Mouse (Mus musculus) kidney, embryonic 16.5 days (tissue): Measurements from ENCODE around the gene Usp15. TPM values are rescaled to one million over a fixed set of nuclear protein-coding genes. Genes with fewer than 3 reads are reported as not detected.
A peak's percentile ranks its signal among the peaks of the same experiment; 100 is the strongest.
"Not testable (repeated sequence)": the region's sequence is repeated elsewhere in the genome, so short reads cannot be mapped to it uniquely, and the experiment has no call there.

Source experiments
- ATAC-seq: fragments of 200-750 bp; cut with Nextera tagmentation; 2 replicates; pipeline ENCODE4 v1.8.0; 2017; ENCODE audit warnings: moderate TSS enrichment; ENCODE audit not compliant: low FRiP score, low TSS enrichment
- H3K27ac ChIP-seq: fragments of 300-500 bp; sonication (generic); 2 replicates; pipeline ENCODE4 v1.5.1; 2014; ENCODE audit warnings: low read length
- H3K27me3 ChIP-seq: fragments of 300-500 bp; sonication (generic); 2 replicates; pipeline ENCODE4 v1.6.1; 2014; ENCODE audit warnings: low read length, control low read depth, mixed read lengths; ENCODE audit not compliant: insufficient read depth
- H3K36me3 ChIP-seq: fragments of 300-500 bp; sonication (generic); 2 replicates; pipeline ENCODE4 v1.6.1; 2014; ENCODE audit warnings: low read length, control low read depth, mixed read lengths; ENCODE audit not compliant: insufficient read depth
- H3K4me1 ChIP-seq: fragments of 300-500 bp; sonication (generic); 2 replicates; pipeline ENCODE4 v1.6.1; 2014; ENCODE audit warnings: low read length, control low read depth, mixed read lengths; ENCODE audit not compliant: insufficient read depth
- H3K4me2 ChIP-seq: fragments of 300-500 bp; sonication (generic); replicated peaks from 2 replicates; pipeline ENCODE4 v1.6.1; 2014; ENCODE audit warnings: low read depth, low read length
- H3K4me3 ChIP-seq: fragments of 300-500 bp; sonication (generic); 2 replicates; pipeline ENCODE4 v1.5.1; 2014; ENCODE audit warnings: mild to moderate bottlenecking, low read length
- H3K9ac ChIP-seq: fragments of 300-500 bp; sonication (generic); replicated peaks from 2 replicates; pipeline ENCODE4 v1.6.1; 2014; ENCODE audit warnings: low read length
- H3K9me3 ChIP-seq: fragments of 300-500 bp; sonication (generic); 2 replicates; pipeline ENCODE4 v1.6.1; 2016; ENCODE audit warnings: low read length, control low read depth
- WGBS: fragments of 180-500 bp; shearing (Covaris S2); extraction: QIAGEN DNeasy Blood & Tissue Kit; methylation state at CpG from one replicate; pipeline ENCODE4 v1.1.7; 2014; 5-methylcytosine and 5-hydroxymethylcytosine counted together
- polyA plus RNA-seq: library from polyadenylated mRNA; unstranded; fragments of >200 nt; fragmentation: Nextera tagmentation; extraction: Ambion mirVana; gene quantifications from 2 replicates; pipeline ENCODE4 v1.2.1, GENCODE M21; 2015

Gene Usp15
- polyA plus RNA-seq: 72.4 and 76.0 TPM in 2 replicates

- peak; percentile 93 for ATAC-seq
- under 1% methylated on average over 65 of the region's 66 CpGs for WGBS
- H3K9ac ChIP-seq: peak within 1 kb of the TSS; percentile 91
- no peaks in the 10 kb centered on the region for H3K36me3 ChIP-seq
- H3K4me1 ChIP-seq: peaks cover 17% of the 10 kb centered on the region
- no peaks in the 10 kb centered on the region for H3K9me3 ChIP-seq
- H3K4me3 ChIP-seq: peak within 1 kb of the TSS; percentile 95
- no peaks in the 10 kb centered on the region for H3K27me3 ChIP-seq
- H3K4me2 ChIP-seq: peak within 1 kb of the TSS; percentile 74
- peak within 1 kb of the TSS; percentile 93 for H3K27ac ChIP-seq
Observed at GRCm38 (mm10) chr10:123196835-123197559, at the start of gene Usp15. TSS of gene Usp15 (minus strand) at chr10:123196995.

- ATAC-seq: no peak
- Histone ChIP-seq H3K4me3 (no peak overlapping the region), H3K36me3 (no peaks in the 10 kb centered on the region), H3K27ac (no peak overlapping the region), H3K4me2 (no peak overlapping the region), H3K27me3 (no peaks in the 10 kb centered on the region), H3K9ac (no peak overlapping the region), H3K9me3 (no peaks in the 10 kb centered on the region; the same call in 1 of the 2 replicates), H3K4me1 (0 out of 2 replicates have a peak, but pooled peaks cover 4% of the 10 kb centered on the region)
- 88% methylated on average over 5 of the region's 5 CpGs for WGBS
Observed at GRCm38 (mm10) chr10:123229420-123229819, 32.6 kb upstream of the Usp15 start.

- 90% methylated on average over 5 of the region's 5 CpGs for WGBS
- H3K27ac ChIP-seq: no peak overlapping the region
- H3K4me3 ChIP-seq: no peak overlapping the region
- no peak overlapping the region for H3K4me2 ChIP-seq
- no peaks in the 10 kb centered on the region for H3K27me3 ChIP-seq
- H3K9ac ChIP-seq: no peak overlapping the region
- no peaks in the 10 kb centered on the region for H3K4me1 ChIP-seq
- H3K36me3 ChIP-seq: no peaks in the 10 kb centered on the region
- no peaks in the 10 kb centered on the region; the same call in 1 of the 2 replicates for H3K9me3 ChIP-seq
- ATAC-seq: no peak
Observed at GRCm38 (mm10) chr10:123222785-123223184, 26.0 kb upstream of the Usp15 start.

GRCm38 (mm10) chr10:123209517-123209916 lies 12.7 kb upstream of the Usp15 start:
- no peak overlapping the region for H3K4me2 ChIP-seq
- H3K36me3 ChIP-seq: no peaks in the 10 kb centered on the region
- ATAC-seq: no peak
- no peaks in the 10 kb centered on the region for H3K4me1 ChIP-seq
- no peak overlapping the region for H3K9ac ChIP-seq
- no peaks in the 10 kb centered on the region for H3K9me3 ChIP-seq
- no peak overlapping the region for H3K4me3 ChIP-seq
- H3K27me3 ChIP-seq: no peaks in the 10 kb centered on the region
- H3K27ac ChIP-seq: no peak overlapping the region
- WGBS: 66% methylated on average over 8 of the region's 8 CpGs

- Histone ChIP-seq H3K36me3 (no peaks in the 10 kb centered on the region), H3K4me3 (no peak overlapping the region), H3K4me2 (no peak overlapping the region), H3K27ac (no peak overlapping the region), H3K4me1 (no peaks in the 10 kb centered on the region), H3K9ac (no peak overlapping the region), H3K9me3 (no peaks in the 10 kb centered on the region), H3K27me3 (no peaks in the 10 kb centered on the region)
- 97% methylated on average over 9 of the region's 9 CpGs for WGBS
- no peak for ATAC-seq
Observed at GRCm38 (mm10) chr10:123208336-123208735, 11.5 kb upstream of the Usp15 start.

- H3K9me3 ChIP-seq: no peaks in the 10 kb centered on the region
- no peak overlapping the region for H3K4me2 ChIP-seq
- no peaks in the 10 kb centered on the region for H3K27me3 ChIP-seq
- H3K27ac ChIP-seq: no peak overlapping the region
- no peaks in the 10 kb centered on the region for H3K36me3 ChIP-seq
- ATAC-seq: no peak
- no peak overlapping the region for H3K9ac ChIP-seq
- 71% methylated on average over 6 of the region's 6 CpGs for WGBS
- no peaks in the 10 kb centered on the region for H3K4me1 ChIP-seq
- H3K4me3 ChIP-seq: no peak overlapping the region
Observed at GRCm38 (mm10) chr10:123206074-123206473, 9.3 kb upstream of the Usp15 start.

- H3K9me3 ChIP-seq, H3K27me3 ChIP-seq, H3K36me3 ChIP-seq, H3K27ac ChIP-seq, H3K4me2 ChIP-seq, H3K4me1 ChIP-seq, ATAC-seq, H3K9ac ChIP-seq, H3K4me3 ChIP-seq: not testable (repeated sequence)
- 96% methylated on average over 3 of the region's 3 CpGs for WGBS
Observed at GRCm38 (mm10) chr10:123205364-123205763, 8.6 kb upstream of the Usp15 start.

- Histone ChIP-seq H3K27me3 (no peaks in the 10 kb centered on the region), H3K9ac (no peak overlapping the region), H3K4me3 (no peak overlapping the region), H3K27ac (no peak overlapping the region), H3K4me2 (no peak overlapping the region), H3K9me3 (no peaks in the 10 kb centered on the region), H3K36me3 (no peaks in the 10 kb centered on the region), H3K4me1 (peaks cover 3% of the 10 kb centered on the region; the same call in 1 of the 2 replicates)
- WGBS: 72% methylated on average over 23 of the region's 23 CpGs
- no peak for ATAC-seq
Observed at GRCm38 (mm10) chr10:123201981-123202758, 5.4 kb upstream of the Usp15 start.

GRCm38 (mm10) chr10:123201436-123201835 lies 4.6 kb upstream of the Usp15 start:
- H3K4me2 ChIP-seq: no peak overlapping the region
- no peaks in the 10 kb centered on the region for H3K36me3 ChIP-seq
- H3K9me3 ChIP-seq: no peaks in the 10 kb centered on the region
- H3K27me3 ChIP-seq: no peaks in the 10 kb centered on the region
- no peak overlapping the region for H3K9ac ChIP-seq
- no peak overlapping the region for H3K4me3 ChIP-seq
- H3K4me1 ChIP-seq: peaks cover 3% of the 10 kb centered on the region; the same call in 1 of the 2 replicates
- WGBS: 85% methylated on average over 5 of the region's 5 CpGs
- ATAC-seq: no peak
- no peak overlapping the region for H3K27ac ChIP-seq

GRCm38 (mm10) chr10:123200996-123201395 lies 4.2 kb upstream of the Usp15 start:
- Histone ChIP-seq H3K4me3 (no peak overlapping the region), H3K27ac (no peak overlapping the region), H3K9me3 (no peaks in the 10 kb centered on the region), H3K36me3 (no peaks in the 10 kb centered on the region), H3K9ac (no peak overlapping the region), H3K4me1 (peaks cover 3% of the 10 kb centered on the region; the same call in 1 of the 2 replicates), H3K4me2 (no peak overlapping the region), H3K27me3 (no peaks in the 10 kb centered on the region)
- WGBS: 69% methylated on average over 5 of the region's 5 CpGs
- no peak for ATAC-seq
